Mouse (Mus musculus): ENCODE measurements around the gene Gm5941. TPM values are rescaled to one million over a fixed set of nuclear protein-coding genes. Genes with fewer than 3 reads are reported as not detected.

Gene Gm5941
- total RNA-seq (2023): not detected

GRCm38 (mm10) chrX:92489649-92490048 lies at the start of gene Gm5941:
Gm5941 (plus strand) TSS chrX:92489949.

Other genes starting within 250 kb of the Gm5941 start
- gene Mageb18, start 109.6 kb downstream of the Gm5941 start, total RNA-seq (2023): not detected

All from CD4-positive naive resting alpha-beta T cell, adult 76 days (primary cell).